Mouse (Mus musculus) bone marrow, adult 2 months (tissue): ENCODE data around the gene Rsl24d1. TPM values are rescaled to one million over a fixed set of nuclear protein-coding genes. Genes with fewer than 3 reads are reported as not detected.

Experiments used
- H3K27ac ChIP-seq: fragments of 200-500 bp; 2 replicates; pipeline ENCODE4 v1.5.1; 2012; ENCODE audit warnings: low read depth, mild to moderate bottlenecking, control low read depth, inconsistent platforms, low read length; ENCODE audit not compliant: control insufficient read depth, poor library complexity, insufficient read depth
- H3K4me1 ChIP-seq: fragments of 200-500 bp; 2 replicates; pipeline ENCODE4 v1.6.1; 2011; ENCODE audit warnings: low read length; ENCODE audit not compliant: control insufficient read depth, insufficient read depth
- H3K4me3 ChIP-seq: fragments of 200-500 bp; replicated peaks from 2 replicates; pipeline ENCODE3; 2011; ENCODE audit warnings: mild to moderate bottlenecking, low read depth, low read length, control low read depth; ENCODE audit not compliant: control insufficient read depth
- CTCF ChIP-seq: fragments of 200-500 bp; IDR thresholded peaks from 2 replicates; pipeline ENCODE4 v1.5.1; 2011; ENCODE audit warnings: low read length, control low read depth; ENCODE audit not compliant: control insufficient read depth, insufficient read depth
- POLR2A ChIP-seq: fragments of 200-500 bp; IDR thresholded peaks from 2 replicates; pipeline ENCODE4 v1.6.1; 2011; ENCODE audit warnings: low read depth, mild to moderate bottlenecking, control low read depth, low read length, borderline replicate concordance; ENCODE audit not compliant: control insufficient read depth
- WGBS: fragments of 180-500 bp; shearing (Covaris S2); methylation state at CpG from one replicate; pipeline ENCODE4 v1.1.7; 2018; 5-methylcytosine and 5-hydroxymethylcytosine counted together
- polyA plus RNA-seq: library from polyadenylated mRNA; stranded (reverse); fragments of >200 nt; gene quantifications from 2 replicates; pipeline ENCODE4 v1.2.4, GENCODE M21; 2011; ENCODE audit warnings: low replicate concordance; ENCODE audit not compliant: missing spikeins, insufficient read depth, insufficient read length

Gene Rsl24d1
- polyA plus RNA-seq, 1 experiment: 47.4 TPM

GRCm38 (mm10) chr9:73089222-73089920 is 23.9 kb upstream of the Rsl24d1 start:
- TF ChIP-seq POLR2A (peak; percentile 22; the same call in 1 of the 2 replicates), CTCF (no peak)
- Histone ChIP-seq H3K4me3 (no peak overlapping the region), H3K27ac (peak overlapping the region; percentile 92), H3K4me1 (peaks cover 11% of the 10 kb centered on the region)
- WGBS: 10% methylated on average over 16 of the region's 16 CpGs

DNA sequence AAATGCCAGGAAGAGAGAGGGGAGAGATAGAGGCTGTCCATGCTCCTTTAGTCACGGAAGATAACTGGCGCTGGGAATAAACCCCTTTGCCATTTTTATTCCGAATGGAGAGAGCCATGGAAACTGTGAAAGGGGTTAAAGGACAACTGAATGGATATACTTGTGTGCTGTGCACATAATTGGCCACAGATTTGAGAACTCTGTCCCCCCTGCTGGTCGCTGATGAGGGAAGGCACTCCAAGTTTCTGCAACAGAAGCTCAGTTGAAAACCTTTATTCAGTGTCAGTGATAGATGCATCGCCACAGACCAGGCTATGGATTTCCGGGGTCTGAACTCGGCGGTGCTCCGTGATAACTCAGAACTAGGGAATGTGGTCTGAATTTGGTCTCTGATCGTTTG is 23.1 kb upstream of the Rsl24d1 start:
- Histone ChIP-seq H3K27ac (peak overlapping the region; percentile 92), H3K4me3 (no peak overlapping the region), H3K4me1 (peaks cover 6% of the 10 kb centered on the region; the same call in 1 of the 2 replicates)
- 67% methylated on average over 10 of the region's 10 CpGs for WGBS
- TF ChIP-seq CTCF (no peak), POLR2A (no peak)

DNA sequence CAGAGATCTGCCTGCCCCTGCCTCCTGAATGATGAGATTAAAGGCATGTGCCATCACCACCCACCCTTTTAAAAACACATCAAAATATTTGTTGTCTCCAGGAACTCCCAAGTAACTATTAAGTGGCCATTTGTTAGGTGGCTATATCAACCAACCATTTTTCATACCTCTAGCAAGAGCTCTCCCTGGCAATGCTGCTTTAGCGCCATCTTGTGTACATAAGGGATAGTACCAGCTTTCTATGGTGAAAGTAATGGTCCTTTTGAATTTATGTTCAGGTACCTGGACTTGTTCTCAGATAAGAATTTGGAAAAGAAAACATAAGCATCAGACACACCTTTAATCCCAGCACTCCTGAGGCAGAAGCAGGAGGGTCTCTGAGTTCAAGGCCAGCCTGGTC is 21.5 kb upstream of the Rsl24d1 start:
- Histone ChIP-seq H3K4me1 (peaks cover 4% of the 10 kb centered on the region; the same call in 1 of the 2 replicates), H3K4me3 (no peak overlapping the region), H3K27ac (no peak overlapping the region)
- WGBS: 0% methylated on average over 1 of the region's 1 CpGs
- TF ChIP-seq CTCF: peak; percentile 39
- TF ChIP-seq POLR2A: no peak

DNA sequence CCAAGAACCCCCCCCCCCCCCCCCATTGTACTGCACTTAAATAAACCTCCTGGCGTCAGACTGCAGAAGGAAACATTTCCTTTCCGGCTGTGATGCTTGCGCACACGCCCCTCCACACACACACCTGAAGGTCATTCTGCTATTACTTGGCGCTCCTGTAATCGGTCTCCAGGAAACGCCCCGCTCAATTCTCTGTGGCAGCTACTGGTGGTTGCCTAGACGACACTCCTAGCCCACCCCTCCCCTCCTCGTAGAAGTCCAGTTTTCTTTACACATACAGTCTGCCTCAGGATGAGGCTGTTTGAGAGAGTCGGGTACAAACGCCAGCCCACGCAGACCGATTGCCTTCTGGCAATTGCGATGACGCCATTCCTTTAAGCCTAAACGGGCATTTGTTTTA is 18.6 kb upstream of the Rsl24d1 start:
- H3K4me3 ChIP-seq: no peak overlapping the region
- 88% methylated on average over 17 of the region's 17 CpGs for WGBS
- H3K4me1 ChIP-seq: peaks cover 1% of the 10 kb centered on the region; the same call in 1 of the 2 replicates
- no peak for TF ChIP-seq CTCF
- TF ChIP-seq POLR2A: no peak
- H3K27ac ChIP-seq: no peak overlapping the region

GRCm38 (mm10) chr9:73097898-73098297 is 15.3 kb upstream of the Rsl24d1 start:
- no peaks in the 10 kb centered on the region; the same call in 1 of the 2 replicates for H3K4me1 ChIP-seq
- H3K27ac ChIP-seq: no peak overlapping the region
- H3K4me3 ChIP-seq: no peak overlapping the region
- 82% methylated on average over 2 of the region's 2 CpGs for WGBS
- TF ChIP-seq POLR2A (no peak), CTCF (no peak)

DNA sequence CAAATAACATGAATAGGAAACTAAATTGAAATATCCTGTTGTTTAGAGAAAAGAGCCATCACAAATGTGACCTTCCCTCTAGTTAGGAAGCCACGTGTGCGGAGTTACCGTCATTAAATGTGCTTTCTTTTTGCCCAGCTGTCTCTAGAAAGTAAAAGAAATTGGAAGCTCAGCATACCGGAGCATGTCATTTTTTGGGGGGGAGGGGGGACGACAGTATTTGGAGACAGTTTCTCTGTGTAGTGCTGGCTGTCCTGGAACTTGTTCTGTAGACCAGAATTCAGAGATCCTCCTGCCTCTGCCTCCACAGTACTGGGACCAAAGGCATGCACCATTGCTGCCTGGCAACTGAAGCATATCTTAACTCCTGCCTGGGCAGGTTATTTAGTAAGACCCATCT is 11.7 kb upstream of the Rsl24d1 start, which contains the start of gene Khdc3:
Gene Khdc3 (plus strand): TSS at position 301 of the 400 bp plus-strand sequence.
- Histone ChIP-seq H3K27ac (no peak within 1 kb of the TSS), H3K4me1 (no peaks in the 10 kb centered on the region; the same call in 1 of the 2 replicates), H3K4me3 (no peak within 1 kb of the TSS)
- TF ChIP-seq POLR2A (no peak), CTCF (no peak)
- WGBS: 87% methylated on average over 5 of the region's 5 CpGs

DNA sequence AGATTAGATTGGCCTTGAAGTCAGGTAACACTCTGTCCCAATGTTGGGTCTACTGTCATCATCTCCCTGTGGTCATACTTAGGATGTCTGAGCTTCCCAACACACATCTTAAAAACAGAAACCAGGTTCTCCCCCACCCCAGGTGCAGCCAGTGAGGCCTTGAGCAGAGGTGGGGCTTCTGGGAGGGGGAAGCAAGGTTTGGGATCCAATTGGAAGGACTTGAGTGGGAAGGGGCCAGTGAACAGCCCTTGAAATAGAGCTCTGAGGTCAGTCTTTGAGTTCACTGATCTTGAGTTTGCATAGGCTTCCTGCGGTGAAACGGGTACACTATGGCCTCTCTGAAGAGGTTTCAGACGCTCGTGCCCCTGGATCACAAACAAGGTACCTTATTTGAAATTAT is 11.0 kb upstream of the Rsl24d1 start, which contains the start of gene Gm20509:
Gene Gm20509 (plus strand): TSS at position 290 of the 400 bp plus-strand sequence.
- 90% methylated on average over 4 of the region's 4 CpGs for WGBS

DNA sequence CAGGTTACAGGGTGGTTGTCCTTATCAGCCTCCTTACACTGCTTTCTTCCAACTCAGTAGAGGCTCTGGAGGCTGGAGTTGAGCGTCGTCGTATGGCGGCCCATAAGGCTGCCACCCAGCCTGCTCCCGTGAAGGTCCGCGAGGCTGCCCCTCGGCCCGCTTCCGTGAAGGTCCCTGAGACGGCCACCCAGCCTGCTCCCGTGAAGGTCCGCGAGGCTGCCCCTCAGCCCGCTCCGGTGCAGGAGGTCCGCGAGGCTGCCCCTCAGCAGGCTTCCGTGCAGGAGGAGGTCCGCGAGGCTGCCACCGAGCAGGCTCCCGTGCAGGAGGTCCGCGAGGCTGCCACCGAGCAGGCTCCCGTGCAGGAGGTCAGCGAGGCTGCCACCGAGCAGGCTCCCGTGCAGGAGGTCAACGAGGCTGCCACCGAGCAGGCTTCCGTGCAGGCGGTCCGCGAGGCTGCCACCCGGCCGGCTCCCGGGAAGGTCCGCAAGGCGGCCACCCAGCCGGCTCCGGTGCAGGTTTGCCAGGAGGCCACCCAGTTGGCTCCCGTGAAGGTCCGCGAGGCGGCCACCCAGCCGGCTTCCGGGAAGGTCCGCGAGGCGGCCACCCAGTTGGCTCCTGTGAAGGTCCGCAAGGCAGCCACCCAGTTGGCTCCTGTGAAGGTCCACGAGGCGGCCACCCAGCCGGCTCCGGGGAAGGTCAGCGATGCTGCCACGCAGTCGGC is 9.9 kb upstream of the Rsl24d1 start:
- H3K4me1 ChIP-seq: no peaks in the 10 kb centered on the region; the same call in 1 of the 2 replicates
- H3K4me3 ChIP-seq: no peak overlapping the region
- no peak overlapping the region for H3K27ac ChIP-seq
- 15% methylated on average over 60 of the region's 60 CpGs for WGBS
- no peak for TF ChIP-seq POLR2A
- TF ChIP-seq CTCF: no peak

More for the DNA sequence above, 11.0 kb upstream of the Rsl24d1 start, which contains the start of gene Gm20509:
- H3K27ac ChIP-seq: no peak within 1 kb of the TSS
- H3K4me1 ChIP-seq: no peaks in the 10 kb centered on the region; the same call in 1 of the 2 replicates
- no peak within 1 kb of the TSS for H3K4me3 ChIP-seq
- TF ChIP-seq POLR2A: no peak
- no peak for TF ChIP-seq CTCF

DNA sequence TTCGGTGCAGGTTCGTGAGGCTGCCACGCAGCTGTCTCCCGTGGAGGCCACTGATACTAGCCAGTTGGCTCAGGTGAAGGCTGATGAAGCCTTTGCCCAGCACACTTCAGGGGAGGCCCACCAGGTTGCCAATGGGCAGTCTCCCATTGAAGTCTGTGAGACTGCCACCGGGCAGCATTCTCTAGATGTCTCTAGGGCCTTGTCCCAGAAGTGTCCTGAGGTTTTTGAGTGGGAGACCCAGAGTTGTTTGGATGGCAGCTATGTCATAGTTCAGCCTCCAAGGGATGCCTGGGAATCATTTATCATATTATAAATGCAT is 9.4 kb upstream of the Rsl24d1 start:
- no peak overlapping the region for H3K27ac ChIP-seq
- 69% methylated on average over 5 of the region's 5 CpGs for WGBS
- H3K4me3 ChIP-seq: no peak overlapping the region
- no peaks in the 10 kb centered on the region; the same call in 1 of the 2 replicates for H3K4me1 ChIP-seq
- TF ChIP-seq POLR2A (no peak), CTCF (no peak)
